Comparison of ENCODE assay signal across 27 mouse cellular contexts in genomic region chr10:52133354-52134074, GRCm38 (mm10).
DNase-seq lines count a peak whose midpoint lies in the region; ATAC-seq and TF ChIP-seq lines count a peak whose summit lies in the region.
"Had no signal": no experiment of that assay in that cellular context is flagged by ENCODE, and none has a peak within 500 bp of the region (broad histone marks: within the 10 kb centered on the region; RNA-seq: fewer than 3 reads in every experiment).

No protein-coding gene starts in this region.

- no peak overlapping the region for H3K9ac ChIP-seq in liver, adult 2 months (ENCODE audit: low read depth, low read length)
- no peak overlapping the region for H3K9ac ChIP-seq in intestine, embryonic 16.5 days (ENCODE audit: low read depth, low read length)
- H3K9ac ChIP-seq: hindbrain, embryonic 13.5 days; neural tube, embryonic 12.5 days had no signal

- TF ChIP-seq CTCF in liver, adult 2 months (IDR thresholded peaks at IDR 0.05; ENCODE audit: low read depth, low read length): no peak

- no peak overlapping the region for H3K4me2 ChIP-seq in intestine, embryonic 16.5 days (ENCODE audit: low read depth, low read length)
- H3K4me2 ChIP-seq: hindbrain, embryonic 13.5 days; midbrain, embryonic 11.5 days; neural tube, embryonic 12.5 days had no signal

- TF ChIP-seq POLR2A in liver, adult 2 months (IDR thresholded peaks at IDR 0.05; ENCODE audit: extremely low read depth, insufficient read depth, low read length): no peak

- H3K4me3 ChIP-seq in liver, adult 2 months (ENCODE audit: insufficient read depth, low read depth, low read length): no peak overlapping the region
- no peak overlapping the region for H3K4me3 ChIP-seq in intestine, embryonic 16.5 days (ENCODE audit: low read length)
- H3K4me3 ChIP-seq: erythroblast, embryonic 14.5 days; hindbrain, embryonic 13.5 days; myocyte; neural tube, embryonic 12.5 days had no signal

- no peaks in the 10 kb centered on the region for H3K9me3 ChIP-seq in intestine, embryonic 16.5 days (ENCODE audit: control insufficient read depth, low read length)
- H3K9me3 ChIP-seq: hindbrain, embryonic 13.5 days; neural tube, embryonic 12.5 days had no signal

- no peak overlapping the region for H3K27ac ChIP-seq in liver, adult 2 months (replicated peaks; ENCODE audit: insufficient read depth, low read depth, low read length)
- H3K27ac ChIP-seq in intestine, embryonic 16.5 days (ENCODE audit: low read length): no peak overlapping the region
- H3K27ac ChIP-seq: hindbrain, embryonic 13.5 days; neural tube, embryonic 12.5 days had no signal

- no peaks in the 10 kb centered on the region for H3K79me2 ChIP-seq in liver, adult 2 months (ENCODE audit: control insufficient read depth, insufficient read depth, low read length)

- H3K4me1 ChIP-seq in liver, adult 2 months (ENCODE audit: control insufficient read depth, insufficient read depth, low read length): no peaks in the 10 kb centered on the region
- no peaks in the 10 kb centered on the region for H3K4me1 ChIP-seq in intestine, embryonic 16.5 days (ENCODE audit: control insufficient read depth, insufficient read depth, low read length)
- H3K4me1 ChIP-seq: hindbrain, embryonic 13.5 days; neural tube, embryonic 12.5 days had no signal

- no peaks in the 10 kb centered on the region for H3K27me3 ChIP-seq in liver, adult 2 months (ENCODE audit: control insufficient read depth, insufficient read depth, low read length)
- no peaks in the 10 kb centered on the region for H3K27me3 ChIP-seq in intestine, embryonic 16.5 days (replicated peaks; ENCODE audit: control insufficient read depth, insufficient read depth, low read length)
- H3K27me3 ChIP-seq: hindbrain, embryonic 13.5 days; neural tube, embryonic 12.5 days had no signal

- 59% methylated on average over 4 of the region's 4 CpGs for WGBS in liver, adult 2 months
- WGBS in intestine, embryonic 16.5 days: 30% methylated on average over 4 of the region's 4 CpGs

- H3K36me3 ChIP-seq in liver, adult 2 months (ENCODE audit: control insufficient read depth, insufficient read depth, low read length): no peaks in the 10 kb centered on the region
- H3K36me3 ChIP-seq in intestine, embryonic 16.5 days (ENCODE audit: control insufficient read depth, insufficient read depth, low read length): no peaks in the 10 kb centered on the region
- H3K36me3 ChIP-seq: hindbrain, embryonic 13.5 days; neural tube, embryonic 12.5 days had no signal

- ATAC-seq in intestine, embryonic 16.5 days: peak; percentile 99
- ATAC-seq: CD4-positive, CD25-positive, alpha-beta regulatory T cell, adult 4 months; forebrain, embryonic 16.5 days had no signal

- DNase-seq in liver, adult 2 months (ENCODE audit: extremely low read depth, low read depth, low spot score): peak; percentile 2
- no peak for DNase-seq in liver
- DNase-seq in 416B (ENCODE audit: low read depth): peak; percentile 3
- DNase-seq in MEL-GATA-1-ER (ENCODE audit: extremely low read depth, low read depth): peak; percentile 33
- DNase-seq in lung, postnatal 4 days: no peak
- DNase-seq in layer of hippocampus, adult 8-10 months (ENCODE audit: low spot score in 2 of 2): no peak
- no peak for DNase-seq in adrenal gland, adult 8-10 months
- DNase-seq: adrenal gland, postnatal 14 days; cerebellum, adult 11 months; cerebellum, adult 9-11 months; heart, postnatal 36 days; kidney, adult 2 months; kidney, postnatal 36 days; layer of hippocampus, postnatal 36 days; left cerebral cortex, postnatal 4 days; lung, adult 18-20 months; lung, postnatal 10 days; right cerebral cortex, adult 18-20 months; spleen, adult 18-20 months had no signal

Comparison
In these comparisons a context has a peak if more than half of its experiments do, and no peak if none do; other contexts are left out.
1. DNase-seq: peak in liver, adult 2 months (single experiment), 416B (single experiment) and MEL-GATA-1-ER (single experiment); none in liver (single experiment), lung, postnatal 4 days (0 of 2), layer of hippocampus, adult 8-10 months (0 of 2) and adrenal gland, adult 8-10 months (single experiment).